Mouse (Mus musculus) midbrain, embryonic 12.5 days (tissue): ENCODE data around the gene Socs2. TPM values are rescaled to one million over a fixed set of nuclear protein-coding genes. Genes with fewer than 3 reads are reported as not detected.

Experiments used
- ATAC-seq: fragments of 200-750 bp; cut with Nextera tagmentation; 2 replicates; pipeline ENCODE4 v1.8.0; 2017; ENCODE audit warnings: low read depth, moderate TSS enrichment, moderate library complexity; ENCODE audit not compliant: low FRiP score
- H3K27ac ChIP-seq: fragments of 300-500 bp; sonication (generic); replicated peaks from 2 replicates; pipeline ENCODE4 v1.5.1; 2016; ENCODE audit warnings: mild to moderate bottlenecking
- H3K27me3 ChIP-seq: fragments of 300-500 bp; sonication (generic); 2 replicates; pipeline ENCODE4 v1.6.1; 2016; ENCODE audit warnings: mild to moderate bottlenecking
- H3K36me3 ChIP-seq: fragments of 300-500 bp; sonication (generic); 2 replicates; pipeline ENCODE4 v1.6.1; 2016
- H3K4me1 ChIP-seq: fragments of 300-500 bp; sonication (generic); 2 replicates; pipeline ENCODE4 v1.6.1; 2016
- H3K4me2 ChIP-seq: fragments of 300-500 bp; sonication (generic); replicated peaks from 2 replicates; pipeline ENCODE4 v1.6.1; 2016; ENCODE audit warnings: mild to moderate bottlenecking, moderate library complexity
- H3K4me3 ChIP-seq: fragments of 300-500 bp; sonication (generic); 2 replicates; pipeline ENCODE4 v1.5.1; 2016; ENCODE audit warnings: mild to moderate bottlenecking
- H3K9ac ChIP-seq: fragments of 300-500 bp; sonication (generic); replicated peaks from 2 replicates; pipeline ENCODE4 v1.6.1; 2016; ENCODE audit warnings: mild to moderate bottlenecking, moderate library complexity
- H3K9me3 ChIP-seq: fragments of 300-500 bp; sonication (generic); 2 replicates; pipeline ENCODE4 v1.6.1; 2016; ENCODE audit warnings: mild to moderate bottlenecking
- WGBS: fragments of 180-500 bp; shearing (Covaris S2); methylation state at CpG from one replicate; pipeline ENCODE4 v1.1.7; 2016; 5-methylcytosine and 5-hydroxymethylcytosine counted together
- polyA plus RNA-seq: library from polyadenylated mRNA; unstranded; fragments of >200 nt; fragmentation: Nextera tagmentation; extraction: Ambion mirVana; gene quantifications from 2 replicates; pipeline ENCODE4 v1.2.1, GENCODE M21; 2016

The Socs2 gene
- polyA plus RNA-seq, 1 experiment from 2014 or later = 37.9 TPM

- H3K9ac ChIP-seq = no peak overlapping the region
- H3K27me3 ChIP-seq = peaks cover 15% of the 10 kb centered on the region
- no peaks in the 10 kb centered on the region for H3K9me3 ChIP-seq
- ATAC-seq = no peak
- no peak overlapping the region for H3K4me2 ChIP-seq
- no peak overlapping the region for H3K27ac ChIP-seq
- H3K36me3 ChIP-seq = no peaks in the 10 kb centered on the region
- no peak overlapping the region for H3K4me3 ChIP-seq
- peaks cover 14% of the 10 kb centered on the region for H3K4me1 ChIP-seq
- 57% methylated on average over 6 of the region's 6 CpGs for WGBS
These were observed 1.7 kb upstream of the Socs2 start for GRCm38 (mm10) chr10:95418631-95419030.

GRCm38 (mm10) chr10:95417496-95418236, 686 bp upstream of the Socs2 start:
- no peak; the same call in 1 of the 2 replicates for ATAC-seq
- H3K27ac ChIP-seq = peak overlapping the region; percentile 85; the same call in 1 of the 2 replicates
- H3K4me1 ChIP-seq = peaks cover 15% of the 10 kb centered on the region
- peak overlapping the region; percentile 71 for H3K4me3 ChIP-seq
- H3K4me2 ChIP-seq = peak overlapping the region; percentile 98
- no peaks in the 10 kb centered on the region for H3K9me3 ChIP-seq
- H3K9ac ChIP-seq = peak overlapping the region; percentile 58
- under 1% methylated on average over 25 of the region's 25 CpGs for WGBS
- peaks cover 16% of the 10 kb centered on the region for H3K27me3 ChIP-seq
- H3K36me3 ChIP-seq = no peaks in the 10 kb centered on the region

GRCm38 (mm10) chr10:95416361-95416684, 657 bp downstream of the Socs2 start:
- H3K36me3 ChIP-seq = no peaks in the 10 kb centered on the region
- peak overlapping the region; percentile 98 for H3K4me2 ChIP-seq
- ATAC-seq = peak; percentile 38; the same call in 1 of the 2 replicates
- H3K4me1 ChIP-seq = peaks cover 15% of the 10 kb centered on the region
- peaks cover 16% of the 10 kb centered on the region for H3K27me3 ChIP-seq
- H3K9ac ChIP-seq = peak overlapping the region; percentile 87
- WGBS = 0% methylated on average over 27 of the region's 34 CpGs
- no peaks in the 10 kb centered on the region for H3K9me3 ChIP-seq
- H3K4me3 ChIP-seq = peak overlapping the region; percentile 71
- peak overlapping the region; percentile 85 for H3K27ac ChIP-seq

GRCm38 (mm10) chr10:95415533-95416360, 1.2 kb downstream of the Socs2 start:
- H3K27ac ChIP-seq = peak overlapping the region; percentile 85
- H3K9ac ChIP-seq = peak overlapping the region; percentile 87
- peaks cover 16% of the 10 kb centered on the region for H3K27me3 ChIP-seq
- H3K4me3 ChIP-seq = peak overlapping the region; percentile 71
- WGBS = under 1% methylated on average over 60 of the region's 65 CpGs
- peak; percentile 39 for ATAC-seq
- H3K4me1 ChIP-seq = peaks cover 15% of the 10 kb centered on the region
- no peaks in the 10 kb centered on the region for H3K36me3 ChIP-seq
- no peaks in the 10 kb centered on the region for H3K9me3 ChIP-seq
- peak overlapping the region; percentile 98 for H3K4me2 ChIP-seq

GRCm38 (mm10) chr10:95415159-95415532, 1.8 kb downstream of the Socs2 start:
- peaks cover 15% of the 10 kb centered on the region for H3K4me1 ChIP-seq
- H3K4me3 ChIP-seq = peak overlapping the region; percentile 71
- peak overlapping the region; percentile 87 for H3K9ac ChIP-seq
- peak overlapping the region; percentile 98 for H3K4me2 ChIP-seq
- under 1% methylated on average over 15 of the region's 15 CpGs for WGBS
- ATAC-seq = no peak; the same call in 1 of the 2 replicates
- H3K27ac ChIP-seq = peak overlapping the region; percentile 85
- no peaks in the 10 kb centered on the region for H3K9me3 ChIP-seq
- H3K27me3 ChIP-seq = peaks cover 16% of the 10 kb centered on the region
- H3K36me3 ChIP-seq = no peaks in the 10 kb centered on the region

GRCm38 (mm10) chr10:95414316-95415158, 2.4 kb downstream of the Socs2 start:
- ATAC-seq = peak; percentile 11; the same call in 1 of the 2 replicates
- peaks cover 15% of the 10 kb centered on the region for H3K4me1 ChIP-seq
- H3K27me3 ChIP-seq = peaks cover 16% of the 10 kb centered on the region
- H3K36me3 ChIP-seq = no peaks in the 10 kb centered on the region
- H3K4me2 ChIP-seq = peak overlapping the region; percentile 98
- H3K9me3 ChIP-seq = no peaks in the 10 kb centered on the region
- H3K9ac ChIP-seq = peak overlapping the region; percentile 87
- H3K27ac ChIP-seq = no peak overlapping the region
- under 1% methylated on average over 65 of the region's 65 CpGs for WGBS
- peak overlapping the region; percentile 71 for H3K4me3 ChIP-seq

- no peak overlapping the region for H3K4me2 ChIP-seq
- no peaks in the 10 kb centered on the region for H3K9me3 ChIP-seq
- 92% methylated on average over 9 of the region's 9 CpGs for WGBS
- H3K36me3 ChIP-seq = no peaks in the 10 kb centered on the region
- peaks cover 8% of the 10 kb centered on the region for H3K4me1 ChIP-seq
- H3K9ac ChIP-seq = no peak overlapping the region
- H3K4me3 ChIP-seq = no peak overlapping the region
- no peak for ATAC-seq
- H3K27ac ChIP-seq = no peak overlapping the region
- H3K27me3 ChIP-seq = 0 out of 2 replicates have a peak, but pooled peaks cover 6% of the 10 kb centered on the region
These were observed 5.8 kb downstream of the Socs2 start for GRCm38 (mm10) chr10:95411139-95411538.

GRCm38 (mm10) chr10:95410709-95411108, 6.3 kb downstream of the Socs2 start:
- no peak overlapping the region for H3K4me2 ChIP-seq
- H3K9me3 ChIP-seq = no peaks in the 10 kb centered on the region
- ATAC-seq = no peak
- no peak overlapping the region for H3K9ac ChIP-seq
- 0 out of 2 replicates have a peak, but pooled peaks cover 6% of the 10 kb centered on the region for H3K27me3 ChIP-seq
- H3K4me3 ChIP-seq = no peak overlapping the region
- 94% methylated on average over 7 of the region's 7 CpGs for WGBS
- no peak overlapping the region for H3K27ac ChIP-seq
- peaks cover 8% of the 10 kb centered on the region for H3K4me1 ChIP-seq
- H3K36me3 ChIP-seq = no peaks in the 10 kb centered on the region

- no peak overlapping the region for H3K27ac ChIP-seq
- H3K4me2 ChIP-seq = no peak overlapping the region
- no peak overlapping the region for H3K4me3 ChIP-seq
- peaks cover 8% of the 10 kb centered on the region; the same call in 1 of the 2 replicates for H3K4me1 ChIP-seq
- no peaks in the 10 kb centered on the region for H3K36me3 ChIP-seq
- ATAC-seq = no peak
- H3K9me3 ChIP-seq = no peaks in the 10 kb centered on the region
- no peak overlapping the region for H3K9ac ChIP-seq
- 0 out of 2 replicates have a peak, but pooled peaks cover 6% of the 10 kb centered on the region for H3K27me3 ChIP-seq
- 91% methylated on average over 4 of the region's 4 CpGs for WGBS
These were observed 6.8 kb downstream of the Socs2 start for GRCm38 (mm10) chr10:95410209-95410608.

- no peak overlapping the region for H3K4me3 ChIP-seq
- no peak overlapping the region for H3K27ac ChIP-seq
- H3K4me1 ChIP-seq = 0 out of 2 replicates have a peak, but pooled peaks cover 6% of the 10 kb centered on the region
- H3K36me3 ChIP-seq = no peaks in the 10 kb centered on the region
- 87% methylated on average over 7 of the region's 7 CpGs for WGBS
- no peak overlapping the region for H3K9ac ChIP-seq
- 0 out of 2 replicates have a peak, but pooled peaks cover 6% of the 10 kb centered on the region for H3K27me3 ChIP-seq
- no peaks in the 10 kb centered on the region for H3K9me3 ChIP-seq
- no peak for ATAC-seq
- no peak overlapping the region for H3K4me2 ChIP-seq
These were observed 7.8 kb downstream of the Socs2 start for GRCm38 (mm10) chr10:95409149-95409548.

GRCm38 (mm10) chr10:95408487-95408886, 8.5 kb downstream of the Socs2 start:
- 88% methylated on average over 9 of the region's 9 CpGs for WGBS
- Histone ChIP-seq H3K9ac (no peak overlapping the region), H3K36me3 (no peaks in the 10 kb centered on the region), H3K27ac (no peak overlapping the region), H3K4me3 (no peak overlapping the region), H3K9me3 (no peaks in the 10 kb centered on the region), H3K27me3 (no peaks in the 10 kb centered on the region), H3K4me1 (no peaks in the 10 kb centered on the region), H3K4me2 (no peak overlapping the region)
- no peak for ATAC-seq
